Mouse (Mus musculus) embryonic facial prominence, embryonic 14.5 days (tissue): ENCODE measurements at regions not wholly inside any gene's neighbourhood (a gene's known extent, or its start where the extent isn't known, plus 50 kb on each side); places are given as distances from the start of the nearest gene placed in this dataset.
"Not testable (repeated sequence)": the region's sequence is repeated elsewhere in the genome, so short reads cannot be mapped to it uniquely, and the experiment has no call there.

Experiments used
- ATAC-seq: fragments of 200-750 bp; cut with Nextera tagmentation; 2 replicates; pipeline ENCODE4 v1.8.0; 2017; ENCODE audit warnings: low read depth, moderate number of reproducible peaks, moderate TSS enrichment
- DNase-seq: peaks from one replicate; pipeline ENCODE4 v3.0.0-alpha.2; 2015; ENCODE audit warnings: low spot score
- H3K27ac ChIP-seq: fragments of 300-500 bp; sonication (generic); replicated peaks from 2 replicates; pipeline ENCODE4 v1.5.1; 2014; ENCODE audit warnings: low read depth, mild to moderate bottlenecking, low read length, moderate library complexity
- H3K27me3 ChIP-seq: fragments of 300-500 bp; sonication (generic); replicated peaks from 2 replicates; pipeline ENCODE4 v1.6.1; 2014; ENCODE audit warnings: low read length; ENCODE audit not compliant: control insufficient read depth, insufficient read depth
- H3K36me3 ChIP-seq: fragments of 300-500 bp; sonication (generic); 2 replicates; pipeline ENCODE4 v1.6.1; 2014; ENCODE audit warnings: low read length, mixed read lengths; ENCODE audit not compliant: control insufficient read depth, insufficient read depth
- H3K4me1 ChIP-seq: fragments of 300-500 bp; sonication (generic); 2 replicates; pipeline ENCODE4 v1.6.1; 2014; ENCODE audit warnings: antibody characterized with exemption, low read length; ENCODE audit not compliant: control insufficient read depth, insufficient read depth
- H3K4me2 ChIP-seq: fragments of 300-500 bp; sonication (generic); 2 replicates; pipeline ENCODE4 v1.6.1; 2014; ENCODE audit warnings: low read depth, mild to moderate bottlenecking, low read length, moderate library complexity, mixed read lengths
- H3K4me3 ChIP-seq: fragments of 300-500 bp; sonication (generic); 2 replicates; pipeline ENCODE4 v1.5.1; 2014; ENCODE audit warnings: low read depth, mild to moderate bottlenecking, low read length
- H3K9ac ChIP-seq: fragments of 300-500 bp; sonication (generic); 2 replicates; pipeline ENCODE4 v1.6.1; 2014; ENCODE audit warnings: low read depth, mild to moderate bottlenecking, low read length, moderate library complexity, mixed read lengths
- H3K9me3 ChIP-seq: fragments of 300-500 bp; sonication (generic); 2 replicates; pipeline ENCODE4 v1.6.1; 2016; ENCODE audit warnings: low read length; ENCODE audit not compliant: control insufficient read depth
- WGBS: fragments of 180-500 bp; shearing (Covaris S2); extraction: QIAGEN DNeasy Blood & Tissue Kit; methylation state at CpG from one replicate; pipeline ENCODE4 v1.1.7; 2014; 5-methylcytosine and 5-hydroxymethylcytosine counted together

- Histone ChIP-seq H3K36me3 (no peaks in the 10 kb centered on the region), H3K4me3 (no peak overlapping the region), H3K27me3 (no peaks in the 10 kb centered on the region), H3K9ac (no peak overlapping the region), H3K4me1 (no peaks in the 10 kb centered on the region), H3K27ac (no peak overlapping the region), H3K9me3 (no peaks in the 10 kb centered on the region), H3K4me2 (no peak overlapping the region)
- WGBS: 75% methylated on average over 2 of the region's 2 CpGs
- DNase-seq (no peak), ATAC-seq (no peak)
Observed at GRCm38 (mm10) chr12:48062620-48062942, 1243.9 kb upstream of the Nova1 start.

GRCm38 (mm10) chr12:48061898-48062619 is 1243.3 kb upstream of the Nova1 start:
- Histone ChIP-seq H3K4me1 (no peaks in the 10 kb centered on the region), H3K36me3 (no peaks in the 10 kb centered on the region), H3K4me3 (no peak overlapping the region), H3K4me2 (no peak overlapping the region), H3K27me3 (no peaks in the 10 kb centered on the region), H3K9me3 (no peaks in the 10 kb centered on the region), H3K9ac (no peak overlapping the region), H3K27ac (no peak overlapping the region)
- WGBS: 74% methylated on average over 8 of the region's 8 CpGs
- ATAC-seq (no peak), DNase-seq (no peak)

- Histone ChIP-seq H3K4me1 (no peaks in the 10 kb centered on the region), H3K27me3 (no peaks in the 10 kb centered on the region), H3K27ac (no peak overlapping the region), H3K4me2 (no peak overlapping the region), H3K9ac (no peak overlapping the region), H3K36me3 (no peaks in the 10 kb centered on the region), H3K4me3 (no peak overlapping the region), H3K9me3 (no peaks in the 10 kb centered on the region)
- ATAC-seq: no peak
- DNase-seq: no peak
Observed at GRCm38 (mm10) chr12:48020416-48020815, 1201.7 kb upstream of the Nova1 start.

- Histone ChIP-seq H3K9me3 (no peaks in the 10 kb centered on the region), H3K27me3 (no peaks in the 10 kb centered on the region), H3K4me2 (no peak overlapping the region), H3K9ac (no peak overlapping the region), H3K27ac (no peak overlapping the region), H3K4me3 (no peak overlapping the region), H3K4me1 (no peaks in the 10 kb centered on the region), H3K36me3 (no peaks in the 10 kb centered on the region)
- ATAC-seq: no peak
- no peak for DNase-seq
Observed at GRCm38 (mm10) chr12:47975868-47976267, 1157.1 kb upstream of the Nova1 start.

- H3K36me3 ChIP-seq: no peaks in the 10 kb centered on the region
- no peak for DNase-seq
Observed at GRCm38 (mm10) chr12:47969655-47970054, 1150.9 kb upstream of the Nova1 start.

GRCm38 (mm10) chr12:47954330-47954729 is 1135.6 kb upstream of the Nova1 start:
- no peak overlapping the region for H3K27ac ChIP-seq
- H3K9me3 ChIP-seq: no peaks in the 10 kb centered on the region
- no peak for DNase-seq
- H3K9ac ChIP-seq: no peak overlapping the region
- no peak for ATAC-seq
- no peak overlapping the region for H3K4me2 ChIP-seq
- no peaks in the 10 kb centered on the region for H3K36me3 ChIP-seq
- H3K4me3 ChIP-seq: no peak overlapping the region
- no peaks in the 10 kb centered on the region for H3K4me1 ChIP-seq
- no peaks in the 10 kb centered on the region for H3K27me3 ChIP-seq
- 87% methylated on average over 8 of the region's 8 CpGs for WGBS

More at GRCm38 (mm10) chr12:47969655-47970054, 1150.9 kb upstream of the Nova1 start:
- Histone ChIP-seq H3K9me3 (no peaks in the 10 kb centered on the region), H3K9ac (no peak overlapping the region), H3K4me1 (no peaks in the 10 kb centered on the region), H3K4me2 (no peak overlapping the region), H3K27me3 (no peaks in the 10 kb centered on the region), H3K27ac (no peak overlapping the region), H3K4me3 (no peak overlapping the region)
- no peak for ATAC-seq
- WGBS: 33% methylated on average over 2 of the region's 2 CpGs

- H3K4me1 ChIP-seq, H3K27ac ChIP-seq, H3K9ac ChIP-seq, ATAC-seq, H3K4me3 ChIP-seq, DNase-seq, H3K27me3 ChIP-seq, H3K9me3 ChIP-seq, H3K36me3 ChIP-seq, H3K4me2 ChIP-seq: not testable (repeated sequence)
- 61% methylated on average over 2 of the region's 2 CpGs for WGBS
Observed at GRCm38 (mm10) chr12:47939491-47939890, 1120.8 kb upstream of the Nova1 start.

GRCm38 (mm10) chr12:47927007-47927406 is 1108.3 kb upstream of the Nova1 start:
- Histone ChIP-seq H3K4me1 (no peaks in the 10 kb centered on the region), H3K36me3 (no peaks in the 10 kb centered on the region), H3K4me3 (no peak overlapping the region), H3K4me2 (no peak overlapping the region), H3K27me3 (no peaks in the 10 kb centered on the region), H3K9me3 (no peaks in the 10 kb centered on the region), H3K27ac (no peak overlapping the region), H3K9ac (no peak overlapping the region)
- ATAC-seq: no peak
- WGBS: 54% methylated on average over 2 of the region's 2 CpGs
- DNase-seq: no peak
